8 mouse cellular contexts compared by ENCODE assay signal in genomic region chr9:59340002-59340401, GRCm38 (mm10). TPM values are rescaled to one million over a fixed set of nuclear protein-coding genes. Genes with fewer than 3 reads are reported as not detected.
DNase-seq lines count a peak whose midpoint lies in the region; ATAC-seq lines count a peak whose summit lies in the region.

No protein-coding gene starts in this region.

- no peak overlapping the region for H3K4me3 ChIP-seq in limb, embryonic 11.5 days (ENCODE audit: low read depth, low read length)
- no peak overlapping the region for H3K4me3 ChIP-seq in limb, embryonic 10.5 days
- no peak overlapping the region for H3K4me3 ChIP-seq in forebrain, embryonic 13.5 days

- no peak for ATAC-seq in cerebellum, adult (ENCODE audit: insufficient number of reproducible peaks, low FRiP score, low TSS enrichment)
- ATAC-seq in limb, embryonic 11.5 days (ENCODE audit: insufficient number of reproducible peaks, low FRiP score, low TSS enrichment, low read depth): no peak
- 0 out of 2 replicates have a peak, but pooled peaks have one; percentile 23 for ATAC-seq in neutrophil, adult 5-6 weeks (ENCODE audit: extremely low read depth, insufficient number of reproducible peaks, low FRiP score, poor library complexity, severe bottlenecking)
- no peak for ATAC-seq in forebrain, embryonic 13.5 days

- no peaks in the 10 kb centered on the region for H3K27me3 ChIP-seq in limb, embryonic 11.5 days (ENCODE audit: control insufficient read depth, insufficient read depth, low read length)
- H3K27me3 ChIP-seq in limb, embryonic 10.5 days (ENCODE audit: low read depth, poor library complexity, severe bottlenecking): no peaks in the 10 kb centered on the region
- no peaks in the 10 kb centered on the region for H3K27me3 ChIP-seq in forebrain, embryonic 13.5 days

- no peak overlapping the region for H3K27ac ChIP-seq in limb, embryonic 11.5 days (replicated peaks; ENCODE audit: low read depth, low read length)
- H3K27ac ChIP-seq in limb, embryonic 10.5 days: no peak overlapping the region
- no peak overlapping the region for H3K27ac ChIP-seq in forebrain, embryonic 13.5 days

- H3K36me3 ChIP-seq in limb, embryonic 11.5 days (ENCODE audit: control insufficient read depth, insufficient read depth, low read length): no peaks in the 10 kb centered on the region
- H3K36me3 ChIP-seq in limb, embryonic 10.5 days: peaks cover 59% of the 10 kb centered on the region
- H3K36me3 ChIP-seq in forebrain, embryonic 13.5 days (ENCODE audit: poor library complexity, severe bottlenecking): peaks cover 49% of the 10 kb centered on the region

- 84% methylated on average over 8 of the region's 9 CpGs for WGBS in limb, embryonic 11.5 days
- 86% methylated on average over 9 of the region's 9 CpGs for WGBS in limb, embryonic 10.5 days
- 87% methylated on average over 9 of the region's 9 CpGs for WGBS in forebrain, embryonic 13.5 days

- peak; percentile 16 to 31 for DNase-seq in cerebellum, postnatal 25 days
- DNase-seq in limb, embryonic 11.5 days (ENCODE audit: low spot score): peak; percentile 23
- DNase-seq in limb, embryonic 10.5 days (ENCODE audit: low spot score): no peak
- DNase-seq in brain, adult 2 months (ENCODE audit: low read depth, low spot score): peak; percentile 50
- DNase-seq in left cerebral cortex, adult 8-10 months (ENCODE audit: low spot score in 2 of 2): no peak

- H3K9ac ChIP-seq in limb, embryonic 11.5 days (ENCODE audit: low read length): no peak overlapping the region
- H3K9ac ChIP-seq in forebrain, embryonic 13.5 days: no peak overlapping the region

- no peak overlapping the region for H3K4me2 ChIP-seq in limb, embryonic 11.5 days (ENCODE audit: low read depth, severe bottlenecking)
- H3K4me2 ChIP-seq in forebrain, embryonic 13.5 days: no peak overlapping the region

- no peaks in the 10 kb centered on the region for H3K9me3 ChIP-seq in limb, embryonic 11.5 days (ENCODE audit: control insufficient read depth, low read length)
- no peaks in the 10 kb centered on the region for H3K9me3 ChIP-seq in limb, embryonic 10.5 days (replicated peaks)
- H3K9me3 ChIP-seq in forebrain, embryonic 13.5 days (replicated peaks): no peaks in the 10 kb centered on the region

- no peaks in the 10 kb centered on the region for H3K4me1 ChIP-seq in limb, embryonic 11.5 days (ENCODE audit: control insufficient read depth, insufficient read depth, low read length)
- no peaks in the 10 kb centered on the region for H3K4me1 ChIP-seq in limb, embryonic 10.5 days
- H3K4me1 ChIP-seq in forebrain, embryonic 13.5 days: no peaks in the 10 kb centered on the region

RNA-seq across cellular contexts. Expression of gene Bbs4, which starts 13.3 kb away (rescaled TPM):
- 16.8 and 17.8 TPM in 2 replicates for polyA plus RNA-seq in limb, embryonic 11.5 days (2014; fragmentation: Nextera tagmentation; extraction: Ambion mirVana)
- polyA plus RNA-seq in limb, embryonic 10.5 days (2016; fragmentation: Nextera tagmentation; extraction: Ambion mirVana): 16.6 and 16.9 TPM in 2 replicates
- 8.7 and 10.2 TPM in 2 replicates for total RNA-seq in neutrophil, adult 5-6 weeks (2017)
- 10 to 100 TPM; 42.5 to 46.1 (median 43.1) TPM for total RNA-seq in left cerebral cortex, adult 8-10 months (2022)
- polyA plus RNA-seq in forebrain, embryonic 13.5 days (2015; fragmentation: Nextera tagmentation; extraction: Ambion mirVana): 33.5 and 42.7 TPM in 2 replicates

RNA-seq across cellular contexts. Expression of gene Adpgk, which starts 48.6 kb away (rescaled TPM):
- polyA plus RNA-seq in limb, embryonic 11.5 days (2014; fragmentation: Nextera tagmentation; extraction: Ambion mirVana): 53.4 and 54.3 TPM in 2 replicates
- polyA plus RNA-seq in limb, embryonic 10.5 days (2016; fragmentation: Nextera tagmentation; extraction: Ambion mirVana): 45.8 and 46.9 TPM in 2 replicates
- 54.1 and 58.5 TPM in 2 replicates for total RNA-seq in neutrophil, adult 5-6 weeks (2017)
- 10 to 100 TPM; 13.6 to 16.4 (median 14.4) TPM for total RNA-seq in left cerebral cortex, adult 8-10 months (2022)
- polyA plus RNA-seq in forebrain, embryonic 13.5 days (2015; fragmentation: Nextera tagmentation; extraction: Ambion mirVana): 20.8 and 20.9 TPM in 2 replicates

Comparison
In these comparisons a context has a peak if more than half of its experiments do, and no peak if none do; other contexts are left out.
1. DNase-seq: peak in cerebellum, postnatal 25 days (2 of 2), limb, embryonic 11.5 days (single experiment) and brain, adult 2 months (single experiment); none in limb, embryonic 10.5 days (single experiment) and left cerebral cortex, adult 8-10 months (0 of 2).